ENCODE assay signal across 20 mouse cellular contexts in genomic region chr9:14184261-14184660, GRCm38 (mm10).
DNase-seq lines count a peak whose midpoint lies in the region; ATAC-seq lines count a peak whose summit lies in the region.
"Had no signal": no experiment of that assay in that cellular context is flagged by ENCODE, and none has a peak within 500 bp of the region (broad histone marks: within the 10 kb centered on the region; RNA-seq: fewer than 3 reads in every experiment).

No protein-coding gene starts in this region.

- H3K9ac ChIP-seq in kidney, embryonic 14.5 days (ENCODE audit: low read depth, low read length), result no peak overlapping the region
- H3K9ac ChIP-seq: embryonic facial prominence, embryonic 12.5 days; forebrain, embryonic 13.5 days; forebrain, embryonic 15.5 days had no signal

- no peaks in the 10 kb centered on the region for H3K9me3 ChIP-seq in kidney, embryonic 14.5 days (ENCODE audit: control insufficient read depth, low read length)
- H3K9me3 ChIP-seq: embryonic facial prominence, embryonic 10.5 days; embryonic facial prominence, embryonic 12.5 days; forebrain, embryonic 13.5 days; forebrain, embryonic 15.5 days had no signal

- no peak for ATAC-seq in kidney, embryonic 14.5 days (ENCODE audit: low FRiP score, low TSS enrichment)
- ATAC-seq: forebrain, embryonic 13.5 days; forebrain, embryonic 15.5 days had no signal

- peak; percentile 38 for DNase-seq in kidney, adult 18-20 months
- no peak for DNase-seq in kidney, postnatal 4 days
- peak; percentile 48 to 64 for DNase-seq in kidney, adult 8-10 months
- no peak for DNase-seq in kidney, postnatal 14 days
- DNase-seq in kidney, postnatal 25 days, result peak; percentile 42 to 78
- peak; percentile 62 to 75 for DNase-seq in kidney, postnatal 36 days
- DNase-seq in cerebellum, adult 18-20 months, result no peak
- DNase-seq: adrenal gland, adult 2 months; adrenal gland, postnatal 10 days; adrenal gland, postnatal 25 days; cerebellum, adult 11 months; cerebellum, adult 2 months; cerebellum, adult 9-10 months; cerebellum, postnatal 10 days; cerebellum, postnatal 25 days had no signal

- WGBS in kidney, embryonic 14.5 days, result 87% methylated on average over 4 of the region's 4 CpGs

- no peaks in the 10 kb centered on the region for H3K4me1 ChIP-seq in kidney, embryonic 14.5 days (ENCODE audit: control insufficient read depth, insufficient read depth, low read length)
- H3K4me1 ChIP-seq: forebrain, embryonic 13.5 days; forebrain, embryonic 15.5 days had no signal

- H3K27ac ChIP-seq in kidney, embryonic 14.5 days (ENCODE audit: low read depth, low read length), result no peak overlapping the region
- H3K27ac ChIP-seq: embryonic facial prominence, embryonic 10.5 days; embryonic facial prominence, embryonic 12.5 days; forebrain, embryonic 13.5 days; forebrain, embryonic 15.5 days had no signal

- H3K27me3 ChIP-seq in kidney, embryonic 14.5 days (ENCODE audit: control insufficient read depth, insufficient read depth, low read length), result no peaks in the 10 kb centered on the region
- H3K27me3 ChIP-seq: embryonic facial prominence, embryonic 12.5 days; forebrain, embryonic 13.5 days; forebrain, embryonic 15.5 days had no signal

- H3K4me2 ChIP-seq in kidney, embryonic 14.5 days (replicated peaks; ENCODE audit: low read depth, low read length), result no peak overlapping the region
- H3K4me2 ChIP-seq: embryonic facial prominence, embryonic 12.5 days; forebrain, embryonic 13.5 days; forebrain, embryonic 15.5 days had no signal

- H3K4me3 ChIP-seq in kidney, embryonic 14.5 days (ENCODE audit: low read length), result no peak overlapping the region
- H3K4me3 ChIP-seq: embryonic facial prominence, embryonic 10.5 days; embryonic facial prominence, embryonic 12.5 days; forebrain, embryonic 13.5 days; forebrain, embryonic 15.5 days had no signal

- no peaks in the 10 kb centered on the region for H3K36me3 ChIP-seq in kidney, embryonic 14.5 days (ENCODE audit: control insufficient read depth, insufficient read depth, low read length)
- H3K36me3 ChIP-seq: embryonic facial prominence, embryonic 10.5 days; embryonic facial prominence, embryonic 12.5 days; forebrain, embryonic 15.5 days had no signal

Comparison
In these comparisons a context has a peak if more than half of its experiments do, and no peak if none do; other contexts are left out.
1. DNase-seq: peak in kidney, adult 18-20 months (single experiment), kidney, adult 8-10 months (2 of 2), kidney, postnatal 25 days (2 of 2) and kidney, postnatal 36 days (2 of 2); none in kidney, postnatal 4 days (0 of 2), kidney, postnatal 14 days (single experiment) and cerebellum, adult 18-20 months (0 of 2).